Mouse (Mus musculus): ENCODE measurements around the gene Eef2k. TPM values are rescaled to one million over a fixed set of nuclear protein-coding genes. Genes with fewer than 3 reads are reported as not detected.
"Not testable (repeated sequence)": the region's sequence is repeated elsewhere in the genome, so short reads cannot be mapped to it uniquely, and the experiment has no call there.

Gene Eef2k
- polyA plus RNA-seq, 1 experiment from 2014 or later = 19.5 TPM

DNA sequence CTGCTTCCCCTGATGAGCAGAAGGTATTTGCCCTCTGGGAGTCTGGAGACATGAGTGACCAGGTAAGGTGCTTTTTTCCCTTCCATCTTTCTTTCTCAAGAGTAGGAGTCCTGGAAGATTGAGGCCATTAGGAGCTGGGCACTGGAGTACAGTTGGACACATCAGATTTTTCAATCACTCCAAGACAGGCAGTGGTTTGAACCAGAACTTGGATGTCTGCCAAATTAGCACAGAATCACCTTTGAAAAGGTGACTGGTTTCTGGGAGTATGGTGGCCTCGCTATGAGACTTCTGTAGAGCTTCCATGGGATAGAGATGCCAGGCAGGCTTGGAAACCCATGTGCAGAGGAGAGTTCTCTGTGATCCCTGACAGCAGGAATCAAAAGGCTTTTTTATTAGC, 99.9 kb downstream of the Eef2k start:
- Histone ChIP-seq H3K36me3 (replicated peaks; ENCODE audit: insufficient read depth, low read length) (peaks cover 65% of the 10 kb centered on the region), H3K27ac (ENCODE audit: low read depth) (no peak overlapping the region), H3K9me3 (ENCODE audit: low read length) (no peaks in the 10 kb centered on the region), H3K9ac (replicated peaks) (no peak overlapping the region), H3K4me1 (ENCODE audit: insufficient read depth) (no peaks in the 10 kb centered on the region), H3K4me2 (ENCODE audit: low read depth, low read length) (no peak overlapping the region), H3K4me3 (ENCODE audit: low read depth, low read length) (no peak overlapping the region), H3K27me3 (ENCODE audit: insufficient read depth, low read length) (no peaks in the 10 kb centered on the region)
- DNase-seq (no peak), ATAC-seq (no peak)
- 74% methylated on average over 1 of the region's 1 CpGs for WGBS (ENCODE audit: insufficient replicate concordance)
- TF ChIP-seq EP300 (IDR thresholded peaks at IDR 0.05; ENCODE audit: low read depth) (no peak), CTCF (IDR thresholded peaks at IDR 0.05; ENCODE audit: low read depth) (no peak)

DNA sequence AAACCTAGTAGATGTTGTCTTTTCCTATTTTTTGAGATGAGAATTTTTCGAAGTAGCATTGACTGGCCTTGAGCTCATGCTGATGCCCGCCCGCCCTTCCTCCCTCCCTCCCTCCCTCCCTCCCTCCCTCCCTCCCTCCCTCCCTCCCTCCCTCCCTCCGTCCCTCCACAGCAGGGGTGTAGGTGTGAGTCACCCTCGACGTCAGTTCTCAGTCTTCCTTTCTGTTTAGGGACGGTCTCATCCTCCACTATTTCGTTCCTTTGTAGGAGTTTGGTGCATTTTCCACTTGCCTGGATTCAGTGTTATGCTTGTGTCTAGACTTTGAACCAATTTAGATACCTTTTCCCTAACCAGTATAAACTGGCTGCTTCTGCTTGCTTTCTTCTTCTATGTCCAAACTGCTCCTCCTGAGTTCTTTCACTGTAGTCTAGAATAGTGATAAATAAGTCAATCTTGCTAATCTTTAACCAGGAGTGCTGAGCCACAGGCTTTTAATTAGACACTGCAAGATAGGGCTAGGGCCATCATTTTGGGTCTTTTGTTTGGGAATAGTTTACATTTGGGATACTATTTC, 101.4 kb downstream of the Eef2k start:
- no peak overlapping the region for H3K9ac ChIP-seq (replicated peaks)
- H3K27ac ChIP-seq (ENCODE audit: low read depth) = no peak overlapping the region
- H3K4me3 ChIP-seq (ENCODE audit: low read depth, low read length) = no peak overlapping the region
- H3K9me3 ChIP-seq (ENCODE audit: low read length) = no peaks in the 10 kb centered on the region
- no peak for TF ChIP-seq EP300 (IDR thresholded peaks at IDR 0.05; ENCODE audit: low read depth)
- H3K27me3 ChIP-seq (ENCODE audit: insufficient read depth, low read length) = no peaks in the 10 kb centered on the region
- no peak for ATAC-seq
- peaks cover 50% of the 10 kb centered on the region for H3K36me3 ChIP-seq (replicated peaks; ENCODE audit: insufficient read depth, low read length)
- no peak for DNase-seq
- 67% methylated on average over 5 of the region's 8 CpGs for WGBS (ENCODE audit: insufficient replicate concordance)
- H3K4me1 ChIP-seq (ENCODE audit: insufficient read depth) = no peaks in the 10 kb centered on the region
- H3K4me2 ChIP-seq (ENCODE audit: low read depth, low read length) = no peak overlapping the region

DNA sequence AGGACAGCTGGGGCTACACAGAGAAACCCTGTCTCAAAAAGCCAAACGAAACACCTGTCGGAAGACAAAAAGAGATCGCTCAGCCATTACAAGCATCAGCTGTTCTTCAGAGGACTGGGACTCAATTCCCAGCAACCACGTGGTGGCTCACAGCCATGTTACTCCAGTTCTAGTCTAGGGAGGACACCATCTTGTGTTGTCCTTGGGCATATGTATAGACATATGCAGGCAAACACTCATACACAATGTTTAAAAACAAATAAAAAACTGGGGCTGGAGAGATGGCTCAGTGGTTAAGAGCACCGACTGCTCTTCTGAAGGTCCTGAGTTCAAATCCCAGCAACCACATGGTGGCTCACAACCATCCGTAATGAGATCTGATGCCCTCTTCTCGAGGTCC, 111.0 kb downstream of the Eef2k start:
- not testable (repeated sequence) for H3K9me3 ChIP-seq (ENCODE audit: low read length); H3K27me3 ChIP-seq (ENCODE audit: insufficient read depth, low read length); H3K9ac ChIP-seq (replicated peaks); H3K4me1 ChIP-seq (ENCODE audit: insufficient read depth); ATAC-seq; H3K4me2 ChIP-seq (ENCODE audit: low read depth, low read length); H3K4me3 ChIP-seq (ENCODE audit: low read depth, low read length); DNase-seq; H3K27ac ChIP-seq (ENCODE audit: low read depth)
- H3K36me3 ChIP-seq (replicated peaks; ENCODE audit: insufficient read depth, low read length) = peaks cover 33% of the 10 kb centered on the region
- WGBS (ENCODE audit: insufficient replicate concordance) = 84% methylated on average over 7 of the region's 7 CpGs

Other genes starting within 250 kb of the Eef2k start
- gene Uqcrc2, start 207.7 kb upstream of the Eef2k start, polyA plus RNA-seq (2015; fragmentation: Nextera tagmentation; extraction: Ambion mirVana) = 152 and 155 TPM in 2 replicates
- gene Pdzd9, start 172.5 kb upstream of the Eef2k start, polyA plus RNA-seq (2015; fragmentation: Nextera tagmentation; extraction: Ambion mirVana) = 0.09 and 0.21 TPM in 2 replicates
- gene Mosmo, start 165.2 kb upstream of the Eef2k start, polyA plus RNA-seq (2015; fragmentation: Nextera tagmentation; extraction: Ambion mirVana) = 4.9 and 6.6 TPM in 2 replicates
- gene Vwa3a, start 103.5 kb upstream of the Eef2k start, polyA plus RNA-seq (2015; fragmentation: Nextera tagmentation; extraction: Ambion mirVana) = 0.04 and 0.12 TPM in 2 replicates
- gene Gm5737, start 30.5 kb upstream of the Eef2k start, polyA plus RNA-seq (2015; fragmentation: Nextera tagmentation; extraction: Ambion mirVana) = not detected in 2 replicates
- gene Polr3e, start 74.9 kb downstream of the Eef2k start, polyA plus RNA-seq (2015; fragmentation: Nextera tagmentation; extraction: Ambion mirVana) = 8.5 and 9.3 TPM in 2 replicates
- gene Cdr2, start 139.5 kb downstream of the Eef2k start, polyA plus RNA-seq (2015; fragmentation: Nextera tagmentation; extraction: Ambion mirVana) = 18.1 and 21.2 TPM in 2 replicates
- 0.08 TPM in 1 of 2 replicates, not detected in the other for gene Mfsd13b, start 139.7 kb downstream of the Eef2k start, polyA plus RNA-seq (2015; fragmentation: Nextera tagmentation; extraction: Ambion mirVana)
- 34.9 and 36.4 TPM in 2 replicates for gene Mettl9, start 191.6 kb downstream of the Eef2k start, polyA plus RNA-seq (2015; fragmentation: Nextera tagmentation; extraction: Ambion mirVana)
- gene Igsf6, start 231.7 kb downstream of the Eef2k start, polyA plus RNA-seq (2015; fragmentation: Nextera tagmentation; extraction: Ambion mirVana) = 12.4 and 14.6 TPM in 2 replicates
- gene Otoa, start 238.8 kb downstream of the Eef2k start, polyA plus RNA-seq (2015; fragmentation: Nextera tagmentation; extraction: Ambion mirVana) = 0.04 TPM in 1 of 2 replicates, not detected in the other